In genomic region chr10:27508847-27509459, GRCm38 (mm10) we compare ENCODE assay signal across 24 mouse cellular contexts.
DNase-seq lines count a peak whose midpoint lies in the region; ATAC-seq lines count a peak whose summit lies in the region.
"Had no signal": no experiment of that assay in that cellular context is flagged by ENCODE, and none has a peak within 500 bp of the region (broad histone marks: within the 10 kb centered on the region; RNA-seq: fewer than 3 reads in every experiment).

No protein-coding gene starts in this region.

- H3K4me3 ChIP-seq in hindbrain, embryonic 15.5 days: no peak overlapping the region
- H3K4me3 ChIP-seq in hindbrain, embryonic 11.5 days (ENCODE audit: low read depth, low read length): no peak overlapping the region
- H3K4me3 ChIP-seq in forebrain, embryonic 14.5 days (ENCODE audit: low read depth, low read length): no peak overlapping the region
- no peak overlapping the region for H3K4me3 ChIP-seq in midbrain, embryonic 15.5 days
- H3K4me3 ChIP-seq: embryonic facial prominence, embryonic 12.5 days; erythroblast, embryonic 14.5 days; left cerebral cortex, adult 2 months had no signal

- peaks cover 6% of the 10 kb centered on the region; the same call in 1 of the 2 replicates for H3K4me1 ChIP-seq in hindbrain, embryonic 15.5 days (replicated peaks)
- no peaks in the 10 kb centered on the region for H3K4me1 ChIP-seq in hindbrain, embryonic 11.5 days (replicated peaks; ENCODE audit: control insufficient read depth, insufficient read depth, low read length)
- H3K4me1 ChIP-seq in forebrain, embryonic 14.5 days (ENCODE audit: control insufficient read depth, insufficient read depth, low read length): no peaks in the 10 kb centered on the region
- H3K4me1 ChIP-seq in midbrain, embryonic 15.5 days: 0 out of 2 replicates have a peak, but pooled peaks cover 4% of the 10 kb centered on the region
- H3K4me1 ChIP-seq: embryonic facial prominence, embryonic 12.5 days had no signal

- DNase-seq in hindbrain, embryonic 11.5 days (ENCODE audit: low spot score): no peak
- DNase-seq in brain, adult 2 months (ENCODE audit: low read depth, low spot score): peak; percentile 55
- DNase-seq in forebrain, embryonic 14.5 days (ENCODE audit: low spot score): peak; percentile 62
- no peak for DNase-seq in kidney, postnatal 14 days
- no peak for DNase-seq in adrenal gland, adult 2 months
- DNase-seq in embryo, embryonic 9.5 days (ENCODE audit: extremely low spot score): no peak
- DNase-seq: adrenal gland, adult 8-10 months; cerebellum, adult 9-11 months; gastrocnemius, postnatal 36 days; heart, postnatal 10 days; kidney, adult 8-10 months; kidney, postnatal 25 days; lung, adult 18-20 months; spleen, adult 18-20 months; thymus, adult 18-20 months; thymus, postnatal 4 days had no signal

- H3K9me3 ChIP-seq in hindbrain, embryonic 15.5 days: no peaks in the 10 kb centered on the region
- H3K9me3 ChIP-seq in hindbrain, embryonic 11.5 days (ENCODE audit: control insufficient read depth, low read length): no peaks in the 10 kb centered on the region
- no peaks in the 10 kb centered on the region for H3K9me3 ChIP-seq in forebrain, embryonic 14.5 days (replicated peaks; ENCODE audit: control insufficient read depth, low read length)
- H3K9me3 ChIP-seq in midbrain, embryonic 15.5 days: no peaks in the 10 kb centered on the region
- H3K9me3 ChIP-seq: embryonic facial prominence, embryonic 12.5 days had no signal

- no peak overlapping the region for H3K9ac ChIP-seq in hindbrain, embryonic 15.5 days
- no peak overlapping the region for H3K9ac ChIP-seq in hindbrain, embryonic 11.5 days (ENCODE audit: low read depth, low read length)
- no peak overlapping the region for H3K9ac ChIP-seq in forebrain, embryonic 14.5 days (ENCODE audit: low read length)
- H3K9ac ChIP-seq in midbrain, embryonic 15.5 days: no peak overlapping the region
- H3K9ac ChIP-seq: embryonic facial prominence, embryonic 12.5 days had no signal

- H3K27ac ChIP-seq in hindbrain, embryonic 15.5 days (replicated peaks): peak overlapping the region; percentile 34; the same call in 1 of the 2 replicates
- H3K27ac ChIP-seq in hindbrain, embryonic 11.5 days (ENCODE audit: low read depth, low read length): no peak overlapping the region
- no peak overlapping the region for H3K27ac ChIP-seq in forebrain, embryonic 14.5 days (ENCODE audit: low read depth, low read length)
- H3K27ac ChIP-seq in midbrain, embryonic 15.5 days: 0 out of 2 replicates have a peak overlapping the region, but pooled peaks have one; percentile 48
- H3K27ac ChIP-seq: embryonic facial prominence, embryonic 12.5 days; left cerebral cortex, adult 2 months had no signal

- peak; percentile 87 for ATAC-seq in hindbrain, embryonic 15.5 days (ENCODE audit: low FRiP score, low read depth)
- no peak for ATAC-seq in hindbrain, embryonic 11.5 days (ENCODE audit: low FRiP score)
- ATAC-seq in forebrain, embryonic 14.5 days: peak; percentile 68; the same call in 1 of the 2 replicates
- peak; percentile 91 for ATAC-seq in midbrain, embryonic 15.5 days (replicated peaks)
- ATAC-seq: inflammation-experienced regulatory T-cells, adult 6 months had no signal

- 44% methylated on average over 3 of the region's 3 CpGs for WGBS in hindbrain, embryonic 15.5 days
- WGBS in hindbrain, embryonic 11.5 days: 78% methylated on average over 3 of the region's 3 CpGs
- 74% methylated on average over 3 of the region's 3 CpGs for WGBS in forebrain, embryonic 14.5 days
- WGBS in midbrain, embryonic 15.5 days: 40% methylated on average over 3 of the region's 3 CpGs

- H3K4me2 ChIP-seq in hindbrain, embryonic 15.5 days: no peak overlapping the region
- H3K4me2 ChIP-seq in hindbrain, embryonic 11.5 days (replicated peaks; ENCODE audit: low read depth, low read length): no peak overlapping the region
- H3K4me2 ChIP-seq in forebrain, embryonic 14.5 days (ENCODE audit: low read length): no peak overlapping the region
- no peak overlapping the region for H3K4me2 ChIP-seq in midbrain, embryonic 15.5 days
- H3K4me2 ChIP-seq: embryonic facial prominence, embryonic 12.5 days; heart, embryonic 11.5 days; liver, embryonic 11.5 days had no signal

- no peaks in the 10 kb centered on the region for H3K27me3 ChIP-seq in hindbrain, embryonic 15.5 days
- H3K27me3 ChIP-seq in hindbrain, embryonic 11.5 days (ENCODE audit: control insufficient read depth, insufficient read depth, low read length): no peaks in the 10 kb centered on the region
- H3K27me3 ChIP-seq in forebrain, embryonic 14.5 days (replicated peaks; ENCODE audit: control insufficient read depth, insufficient read depth, low read length): no peaks in the 10 kb centered on the region
- no peaks in the 10 kb centered on the region for H3K27me3 ChIP-seq in midbrain, embryonic 15.5 days (replicated peaks)
- H3K27me3 ChIP-seq: embryonic facial prominence, embryonic 12.5 days had no signal

- H3K36me3 ChIP-seq in hindbrain, embryonic 15.5 days: no peaks in the 10 kb centered on the region
- H3K36me3 ChIP-seq in hindbrain, embryonic 11.5 days (ENCODE audit: control insufficient read depth, insufficient read depth, low read length): no peaks in the 10 kb centered on the region
- no peaks in the 10 kb centered on the region for H3K36me3 ChIP-seq in forebrain, embryonic 14.5 days (ENCODE audit: control insufficient read depth, insufficient read depth, low read length)
- no peaks in the 10 kb centered on the region for H3K36me3 ChIP-seq in midbrain, embryonic 15.5 days (replicated peaks)
- H3K36me3 ChIP-seq: embryonic facial prominence, embryonic 12.5 days had no signal

Comparison
In these comparisons a context has a peak if more than half of its experiments do, and no peak if none do; other contexts are left out.
1. H3K27ac ChIP-seq: peak in hindbrain, embryonic 15.5 days (single experiment) and midbrain, embryonic 15.5 days (single experiment); none in hindbrain, embryonic 11.5 days (single experiment) and forebrain, embryonic 14.5 days (single experiment).
2. DNase-seq: peak in brain, adult 2 months (single experiment) and forebrain, embryonic 14.5 days (single experiment); none in hindbrain, embryonic 11.5 days (single experiment), kidney, postnatal 14 days (single experiment), adrenal gland, adult 2 months (single experiment) and embryo, embryonic 9.5 days (single experiment).